Mouse (Mus musculus) bone marrow, adult 2 months (tissue): ENCODE data around the gene Fitm2.

Experiments used
- CTCF ChIP-seq: fragments of 200-500 bp; IDR thresholded peaks from 2 replicates; pipeline ENCODE4 v1.5.1; 2011; ENCODE audit warnings: low read length, control low read depth; ENCODE audit not compliant: control insufficient read depth, insufficient read depth
- POLR2A ChIP-seq: fragments of 200-500 bp; IDR thresholded peaks from 2 replicates; pipeline ENCODE4 v1.6.1; 2011; ENCODE audit warnings: low read depth, mild to moderate bottlenecking, control low read depth, low read length, borderline replicate concordance; ENCODE audit not compliant: control insufficient read depth

DNA sequence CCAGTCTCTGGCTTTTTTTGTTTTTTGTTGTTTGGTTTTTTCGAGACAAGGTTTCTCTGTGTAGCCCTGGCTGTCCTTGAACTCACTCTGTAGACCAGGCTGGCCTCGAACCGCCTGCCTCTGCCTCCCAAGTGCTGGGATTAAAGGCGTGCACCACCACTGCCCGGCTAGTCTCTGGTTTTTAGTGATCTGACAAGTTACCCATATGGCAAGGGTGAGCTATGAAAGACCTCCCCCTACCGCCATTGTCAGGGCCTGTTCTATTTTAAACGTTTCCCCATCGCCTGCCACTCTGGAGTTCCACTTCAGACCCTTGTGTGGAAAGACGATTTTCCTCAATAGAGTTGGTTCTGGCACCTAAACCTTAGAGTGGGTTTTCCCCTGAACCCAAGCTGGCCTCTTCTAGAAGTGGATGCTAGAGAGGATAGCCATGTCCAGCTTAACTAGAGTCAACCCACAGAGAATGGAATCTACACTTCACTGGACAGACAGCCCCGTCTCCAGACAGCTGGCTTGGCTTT is 52.0 kb downstream of the Fitm2 start:
- TF ChIP-seq CTCF, result no peak
- no peak for TF ChIP-seq POLR2A
